Mouse (Mus musculus): ENCODE results near the gene Tns1.
"Not testable (repeated sequence)": the region's sequence is repeated elsewhere in the genome, so short reads cannot be mapped to it uniquely, and the experiment has no call there.

Tns1 gene

DNA sequence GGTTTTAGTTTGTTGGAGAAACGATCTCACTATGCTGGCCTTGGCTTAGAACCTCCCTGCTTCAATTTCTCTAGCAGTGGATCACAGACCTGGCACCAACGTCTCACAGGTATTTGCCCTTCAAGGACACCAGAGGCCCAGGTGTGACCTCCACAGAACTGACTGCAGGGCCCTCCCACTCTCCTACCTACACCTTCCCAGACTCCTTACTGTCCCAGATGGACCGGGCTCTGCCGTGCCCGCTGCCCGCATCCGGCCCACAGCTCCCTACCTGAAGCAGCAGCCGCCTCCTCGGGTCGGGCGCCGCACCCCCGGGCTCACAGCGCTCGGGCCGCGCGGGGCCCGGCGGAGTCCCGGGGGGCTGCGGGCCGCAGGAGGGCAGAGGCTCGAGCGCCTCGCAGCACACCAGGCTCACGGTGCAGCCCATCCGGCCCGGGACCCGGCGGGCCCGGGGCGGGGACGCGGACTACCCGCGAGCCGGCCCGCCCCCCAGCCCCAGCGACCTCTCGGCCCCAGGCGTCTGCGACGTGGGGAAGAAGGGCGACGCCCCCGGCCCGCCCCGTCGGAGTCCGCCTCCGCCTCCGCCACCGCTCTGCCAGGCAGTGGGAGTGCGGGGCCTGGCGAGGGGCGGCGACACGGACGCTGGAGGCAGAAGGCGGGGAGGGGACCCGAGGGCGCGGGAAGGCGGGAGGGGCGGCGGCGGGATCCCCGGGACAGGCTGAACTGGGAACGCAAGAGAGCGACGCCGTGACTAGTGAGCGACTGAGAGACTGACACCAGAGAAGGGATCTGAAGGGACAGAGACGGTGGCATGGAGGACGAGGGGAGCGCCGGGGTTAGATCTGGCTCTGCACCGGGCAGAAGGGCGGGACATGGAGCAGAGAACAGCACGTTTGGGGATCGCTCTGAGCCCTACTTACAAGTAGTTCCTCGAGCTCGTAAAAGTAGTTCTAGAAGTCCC is at the start of gene Tns1:
Gene Tns1 (minus strand): TSS at position 429 of the 961 bp plus-strand sequence.
- DNase-seq: no peak

DNA sequence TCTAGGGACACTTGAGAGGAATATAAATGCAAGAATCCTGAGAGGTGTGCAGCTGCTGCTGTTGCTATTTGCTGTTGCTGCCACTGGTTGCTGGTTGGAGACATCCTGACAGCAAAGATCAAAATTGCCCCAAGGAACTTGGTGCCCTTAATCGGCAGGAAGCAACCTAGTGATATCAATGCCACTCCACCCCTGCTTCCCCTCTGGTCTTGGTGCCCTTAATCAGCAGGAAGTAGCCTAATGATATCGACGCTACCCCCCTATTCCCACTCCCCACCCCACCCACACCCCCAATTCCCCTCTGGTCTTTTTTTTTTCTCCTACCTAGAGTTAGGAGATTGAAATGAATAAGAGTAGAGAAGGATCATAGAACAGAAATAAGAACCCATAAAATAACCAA is 48.5 kb upstream of the Tns1 start:
- DNase-seq: no peak

DNA sequence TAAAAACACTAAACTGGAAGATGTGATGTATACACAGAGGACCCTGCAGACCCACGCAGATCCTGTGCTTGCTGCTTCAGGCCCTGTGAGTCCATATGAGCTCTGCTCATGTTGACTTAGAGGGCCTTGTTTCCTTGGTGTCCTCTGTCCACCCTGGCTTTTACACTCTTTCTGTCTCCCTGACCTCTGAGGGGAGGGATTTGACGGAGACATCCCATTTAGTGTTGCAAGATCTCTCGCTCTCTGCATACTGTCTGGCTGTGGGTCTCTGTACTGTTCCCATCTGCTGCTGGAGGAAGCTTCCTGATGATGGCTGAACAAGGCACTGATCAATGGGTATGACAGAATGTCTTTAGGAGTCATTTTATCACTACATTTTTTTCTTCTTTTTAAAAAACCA is 45.5 kb upstream of the Tns1 start:
- DNase-seq: no peak

DNA sequence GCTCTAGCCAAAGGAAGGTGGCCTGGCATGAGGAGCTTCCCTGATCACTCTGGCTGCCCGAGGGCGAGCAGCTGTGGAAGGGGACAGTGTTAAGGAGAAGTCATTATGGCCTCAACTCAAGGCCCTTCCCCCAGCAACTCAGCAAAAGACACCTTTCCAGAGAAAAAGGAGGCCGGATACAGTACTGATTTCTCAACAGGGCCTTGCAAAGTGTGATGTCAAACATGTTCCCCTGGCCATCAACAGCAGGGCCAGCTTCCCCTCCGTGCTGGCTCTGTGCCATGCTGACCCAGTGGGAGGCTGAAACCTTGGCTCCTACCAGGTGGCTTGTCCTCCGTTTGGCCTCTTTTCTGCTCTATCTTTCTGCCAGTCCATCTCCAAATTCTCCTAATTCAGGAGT is 42.9 kb upstream of the Tns1 start:
- DNase-seq: no peak

DNA sequence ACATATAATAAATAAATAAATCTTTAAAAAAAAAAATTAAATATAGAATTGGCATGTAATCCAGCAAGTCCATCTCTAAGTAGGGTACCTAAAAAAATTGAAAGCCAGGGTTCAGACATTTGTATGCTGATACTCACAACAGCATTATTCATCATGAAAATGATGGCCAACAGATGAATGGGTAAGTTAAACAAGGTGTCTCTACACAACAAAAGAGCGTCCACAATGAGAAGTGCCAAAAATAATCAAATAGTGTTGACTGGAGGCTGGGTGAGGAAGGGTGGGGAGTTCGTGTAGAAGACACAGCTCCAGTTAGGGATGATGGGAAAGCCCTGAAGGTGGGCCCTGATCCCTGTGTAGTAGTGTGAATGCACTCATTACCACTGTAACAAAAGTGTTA is 35.8 kb upstream of the Tns1 start:
- DNase-seq: no peak

DNA sequence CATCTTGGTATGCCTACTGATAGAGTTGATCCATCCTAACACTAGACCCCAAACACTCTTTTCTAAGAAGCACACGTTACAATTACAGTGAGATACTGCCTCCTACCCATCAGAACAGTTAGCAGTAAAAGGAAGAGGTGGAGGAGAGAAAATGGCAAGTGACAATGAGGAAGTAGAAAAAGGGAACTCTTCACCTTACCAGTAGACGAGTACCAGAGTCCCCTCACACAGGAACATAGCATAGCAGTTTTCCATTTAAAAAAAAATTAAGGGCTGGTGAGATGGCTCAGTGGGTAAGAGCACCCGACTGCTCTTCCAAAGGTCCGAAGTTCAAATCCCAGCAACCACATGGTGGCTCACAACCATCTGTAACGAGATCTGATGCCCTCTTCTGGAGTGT is 35.4 kb upstream of the Tns1 start:
- not testable (repeated sequence) for DNase-seq

DNA sequence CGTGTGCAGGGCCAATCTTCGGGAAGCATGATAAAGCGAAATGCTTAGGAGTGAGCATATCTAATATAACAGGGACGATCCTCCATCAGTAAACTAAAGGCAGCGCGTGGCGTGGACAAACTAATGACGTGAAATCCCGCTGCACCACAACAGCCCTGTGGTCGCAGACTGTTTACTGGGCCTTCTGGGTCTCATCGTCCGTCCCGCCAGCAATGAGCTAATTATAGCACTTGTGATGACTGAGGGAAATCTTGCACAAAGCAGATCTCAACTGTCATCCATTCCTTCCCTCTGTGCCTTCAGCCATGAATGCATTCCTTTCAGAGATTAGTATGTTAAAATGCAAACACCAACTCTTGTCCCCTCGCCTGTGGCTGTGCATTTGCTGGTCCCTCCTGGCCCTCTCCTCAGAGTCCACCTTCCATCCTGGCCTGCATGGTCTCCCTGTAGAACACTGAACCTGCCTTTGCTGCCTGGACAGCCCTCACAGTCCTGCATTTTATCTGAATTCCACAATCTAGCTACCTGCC is 32.2 kb upstream of the Tns1 start:
- DNase-seq: no peak

DNA sequence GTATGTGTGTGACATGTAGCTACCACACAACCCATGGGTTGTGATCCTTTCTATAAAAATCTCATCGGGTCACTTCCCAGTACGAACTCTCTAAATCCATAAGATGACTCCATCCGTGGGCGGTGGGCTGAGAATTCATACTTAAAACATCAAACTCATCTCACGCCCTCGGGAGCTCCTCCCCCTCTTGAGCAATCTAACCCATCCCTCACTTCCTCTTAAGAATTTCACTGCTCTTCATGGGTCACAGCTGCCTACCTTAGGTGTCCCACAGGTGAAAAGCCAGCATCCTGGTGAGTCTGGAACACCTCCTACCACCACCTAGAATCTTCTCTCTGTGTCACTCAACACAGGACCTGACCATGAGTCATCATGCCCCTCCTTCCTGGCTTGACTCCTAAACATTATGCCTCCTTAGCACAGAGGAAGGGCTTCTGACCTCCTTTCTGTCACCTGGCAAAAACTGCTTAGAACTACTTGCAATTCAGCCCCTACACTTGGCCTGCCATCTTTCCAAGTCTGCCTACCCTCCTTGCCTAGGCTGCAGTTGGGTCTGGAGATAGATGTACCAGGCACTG is 31.3 kb upstream of the Tns1 start:
- no peak for DNase-seq

DNA sequence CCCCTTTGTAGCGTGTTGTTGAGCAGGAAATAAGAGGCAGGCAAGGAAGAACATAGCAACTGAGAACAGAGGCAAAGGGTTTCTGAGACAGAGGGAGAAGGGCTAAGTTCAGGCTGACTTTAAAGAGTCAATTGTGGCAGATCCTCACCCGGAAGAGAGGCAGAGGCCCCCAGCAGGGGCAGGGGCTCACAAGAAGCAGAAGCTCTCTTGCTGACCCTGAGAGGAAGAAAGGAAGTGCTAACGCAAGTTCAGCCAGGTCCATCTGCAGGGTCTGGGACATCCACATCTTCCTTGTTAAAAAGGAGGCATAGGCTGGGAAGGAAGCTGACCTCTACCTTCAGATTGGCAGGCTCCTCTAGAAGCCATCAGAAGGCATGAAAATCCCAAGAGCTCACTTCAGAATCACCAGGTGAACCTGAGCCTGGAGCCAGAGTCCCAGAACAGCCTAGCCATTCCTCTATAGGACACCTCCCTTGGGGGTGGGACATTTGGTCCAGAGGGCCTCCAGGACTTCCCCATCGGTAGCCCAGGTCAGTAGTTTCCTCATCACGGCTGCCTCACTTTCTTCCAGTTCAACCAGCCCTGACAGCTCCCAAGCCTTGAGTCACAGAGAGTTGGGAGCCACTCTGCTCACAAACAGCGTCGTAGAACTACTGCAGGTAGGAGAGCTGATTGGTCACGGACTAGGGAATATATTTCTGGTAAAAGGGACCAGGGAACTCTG is 29.4 kb upstream of the Tns1 start, which contains the start of gene Cxcr2:
Gene Cxcr2 (plus strand): TSS at position 529 of the 724 bp plus-strand sequence.
- no peak for DNase-seq

DNA sequence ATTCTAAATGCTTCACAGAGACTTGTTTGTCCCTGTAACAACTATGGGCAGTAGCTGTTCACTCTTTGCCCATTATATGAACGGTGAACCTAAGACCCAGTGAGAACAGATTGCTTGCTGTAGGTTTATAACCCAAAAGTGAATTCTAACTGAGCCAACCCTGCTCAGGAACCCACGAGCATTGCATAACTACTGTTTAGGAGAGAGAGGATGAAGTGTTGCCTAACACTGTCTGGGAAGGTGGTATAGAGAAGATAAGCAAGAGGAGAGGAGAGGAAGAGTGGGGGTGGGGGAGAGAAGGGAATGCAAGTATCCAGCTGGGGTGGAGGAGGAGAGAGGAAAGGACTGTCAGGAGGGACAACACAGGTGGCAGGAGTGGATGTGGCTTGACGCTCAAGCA is 26.8 kb upstream of the Tns1 start:
- no peak for DNase-seq

DNA sequence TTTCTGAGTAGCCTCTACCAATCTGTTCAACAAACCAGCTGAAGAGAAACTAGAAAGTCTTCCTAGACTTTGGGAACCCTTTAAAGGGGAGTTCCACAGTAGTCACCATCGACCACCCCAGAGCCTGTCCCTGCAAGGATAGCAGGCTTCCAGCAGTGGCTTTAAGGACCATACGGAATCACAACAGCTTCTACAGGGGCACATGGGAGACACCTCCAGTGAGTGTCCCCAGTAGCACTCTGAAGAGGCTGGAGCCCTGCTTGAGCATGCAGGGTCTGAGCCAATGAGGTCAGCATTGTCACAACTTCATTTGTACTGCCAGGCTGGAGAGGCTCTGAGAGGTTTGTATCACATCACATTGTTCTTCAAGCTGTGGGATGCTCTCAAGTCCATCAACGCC is 25.9 kb upstream of the Tns1 start:
- no peak for DNase-seq

DNA sequence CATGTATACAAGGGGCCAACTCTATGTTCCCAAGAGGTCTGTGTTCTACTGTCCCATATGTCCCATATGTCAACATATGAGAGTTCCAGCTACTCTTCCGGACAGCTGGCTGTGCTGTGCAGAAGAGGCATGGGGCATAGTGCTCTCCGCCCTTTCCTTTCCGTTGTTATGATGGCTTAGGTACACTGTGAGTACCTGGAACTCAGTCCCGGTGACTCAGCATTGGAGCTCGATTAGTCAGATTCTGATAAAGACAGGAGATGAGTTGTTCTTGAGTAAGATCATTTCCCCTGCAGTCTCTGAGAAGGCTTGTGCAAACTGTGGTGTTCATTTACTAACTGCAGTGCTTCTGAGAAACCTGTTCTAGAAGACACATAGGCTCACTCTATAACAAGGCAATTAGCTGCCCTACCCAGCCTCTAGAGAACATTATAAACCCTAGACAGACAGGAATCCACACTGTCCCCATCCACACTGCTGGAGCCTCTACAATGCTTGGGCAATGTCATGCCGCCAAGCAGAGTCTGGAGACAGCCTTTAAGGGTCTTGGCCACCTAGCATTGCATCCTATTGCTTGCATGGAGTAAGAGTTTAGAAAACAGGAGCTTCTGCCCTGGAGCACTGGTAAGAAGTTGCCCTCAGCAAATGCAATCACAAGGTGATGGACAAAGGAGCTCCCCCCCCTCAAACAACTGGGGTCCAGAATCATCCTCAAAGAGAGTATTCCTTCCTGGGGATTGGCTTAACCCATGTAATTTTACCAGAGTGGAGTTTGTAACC is 25.0 kb upstream of the Tns1 start:
- no peak for DNase-seq

DNA sequence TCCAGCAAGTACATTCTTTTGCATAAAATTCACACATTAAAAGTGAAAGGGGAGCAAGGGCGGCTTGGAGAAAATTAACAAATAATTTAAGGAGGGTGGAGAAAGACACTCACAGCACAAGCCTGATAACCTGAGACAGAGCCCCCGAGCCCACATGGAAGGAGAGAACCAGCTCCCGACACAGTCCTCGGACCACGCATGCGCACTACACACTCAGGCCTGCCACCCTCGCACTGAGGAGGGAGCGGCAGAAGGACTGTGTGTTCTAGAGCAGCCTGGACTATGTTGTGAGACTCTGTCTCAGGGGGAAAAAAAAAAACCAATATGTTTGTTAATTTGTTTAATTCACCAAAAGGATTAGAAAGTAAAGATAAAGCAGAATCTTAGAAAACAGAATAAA is 17.5 kb upstream of the Tns1 start:
- DNase-seq: no peak

DNA sequence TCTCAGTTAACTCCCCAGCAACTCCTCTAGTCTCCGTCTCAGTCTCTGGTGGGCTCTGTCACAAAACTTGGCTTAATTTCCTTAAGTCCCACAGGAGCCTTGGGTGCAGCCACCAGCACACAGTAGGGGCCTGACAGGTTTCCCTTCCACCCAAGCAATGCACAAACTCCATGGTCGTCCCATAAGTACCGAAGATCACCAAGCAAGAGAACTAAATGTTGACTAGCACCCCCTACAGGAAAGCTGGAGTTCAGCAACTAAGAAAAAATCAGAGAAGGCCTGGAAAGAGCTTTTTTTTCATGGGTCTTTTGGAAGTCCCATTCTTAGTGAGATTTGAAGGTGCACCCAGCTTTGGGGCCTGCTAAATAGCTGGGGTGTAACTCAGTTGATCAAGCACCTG is 15.2 kb upstream of the Tns1 start:
- no peak for DNase-seq

DNA sequence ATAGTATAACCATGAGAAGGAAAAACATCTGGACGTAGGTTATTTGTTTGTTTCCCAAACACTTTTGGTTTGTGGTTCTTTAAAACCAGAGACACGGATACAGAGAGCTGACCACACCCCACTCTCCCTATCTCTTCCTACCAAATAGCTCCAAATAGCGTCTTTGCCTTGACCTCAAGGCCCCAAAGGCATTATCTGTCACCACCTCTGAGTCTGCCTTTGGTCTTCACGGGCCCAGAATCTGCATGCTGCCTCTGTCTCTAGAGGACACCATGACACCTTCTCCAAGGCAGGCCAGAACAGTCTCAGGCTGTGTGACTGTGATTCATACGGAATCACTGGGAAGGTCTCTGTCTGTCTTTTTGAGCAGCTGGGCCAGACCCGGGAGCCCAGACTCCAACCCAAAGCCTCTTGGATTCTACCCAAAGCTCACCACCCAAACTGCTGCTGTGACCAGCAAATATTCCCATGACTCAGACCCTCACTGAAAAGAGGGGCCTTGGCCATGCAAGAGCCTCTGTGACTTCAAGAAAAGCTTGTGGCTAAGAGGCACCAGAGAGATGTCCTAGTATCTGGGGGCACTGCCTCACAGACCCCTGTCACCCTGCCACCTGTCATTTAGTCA is 11.2 kb upstream of the Tns1 start:
- no peak for DNase-seq

DNA sequence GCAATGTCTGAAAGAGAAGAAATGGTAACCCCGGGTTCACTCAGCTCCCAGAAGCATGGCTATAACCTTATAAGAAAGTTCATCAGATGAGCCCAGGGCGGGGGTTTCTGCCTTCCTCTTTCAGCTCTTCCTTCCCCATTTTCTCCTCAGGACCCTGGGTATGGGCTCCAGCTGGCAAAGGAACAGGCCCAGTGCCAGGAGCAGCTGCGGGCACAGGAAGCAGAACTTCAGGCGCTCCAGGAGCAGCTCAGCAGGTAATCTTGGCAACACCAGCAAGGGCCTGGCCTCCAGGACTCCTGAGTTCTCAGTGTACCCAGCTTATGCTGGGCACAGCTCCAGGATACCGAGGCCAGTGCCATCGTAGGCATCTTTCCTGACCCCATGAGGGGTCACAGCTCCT is 9.7 kb upstream of the Tns1 start:
- no peak for DNase-seq

DNA sequence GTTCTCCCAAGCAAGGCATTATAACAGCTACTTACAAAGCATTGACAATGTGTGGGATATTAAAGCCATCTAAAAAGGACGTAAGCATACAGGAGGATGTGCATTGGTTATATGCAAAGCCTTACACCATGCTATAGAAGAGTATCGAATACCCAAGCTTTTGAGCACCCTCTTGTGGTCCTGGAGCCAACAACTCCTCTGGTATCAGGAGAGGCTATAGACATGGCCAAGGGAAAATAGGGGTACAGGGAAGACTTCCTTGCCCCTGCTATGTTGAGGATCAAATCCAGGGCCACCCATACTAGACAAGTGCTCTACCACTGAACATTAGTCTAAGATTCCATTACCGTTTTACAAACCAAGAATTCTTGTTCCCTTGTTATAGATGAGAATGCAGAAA is 7.8 kb upstream of the Tns1 start:
- DNase-seq: no peak

DNA sequence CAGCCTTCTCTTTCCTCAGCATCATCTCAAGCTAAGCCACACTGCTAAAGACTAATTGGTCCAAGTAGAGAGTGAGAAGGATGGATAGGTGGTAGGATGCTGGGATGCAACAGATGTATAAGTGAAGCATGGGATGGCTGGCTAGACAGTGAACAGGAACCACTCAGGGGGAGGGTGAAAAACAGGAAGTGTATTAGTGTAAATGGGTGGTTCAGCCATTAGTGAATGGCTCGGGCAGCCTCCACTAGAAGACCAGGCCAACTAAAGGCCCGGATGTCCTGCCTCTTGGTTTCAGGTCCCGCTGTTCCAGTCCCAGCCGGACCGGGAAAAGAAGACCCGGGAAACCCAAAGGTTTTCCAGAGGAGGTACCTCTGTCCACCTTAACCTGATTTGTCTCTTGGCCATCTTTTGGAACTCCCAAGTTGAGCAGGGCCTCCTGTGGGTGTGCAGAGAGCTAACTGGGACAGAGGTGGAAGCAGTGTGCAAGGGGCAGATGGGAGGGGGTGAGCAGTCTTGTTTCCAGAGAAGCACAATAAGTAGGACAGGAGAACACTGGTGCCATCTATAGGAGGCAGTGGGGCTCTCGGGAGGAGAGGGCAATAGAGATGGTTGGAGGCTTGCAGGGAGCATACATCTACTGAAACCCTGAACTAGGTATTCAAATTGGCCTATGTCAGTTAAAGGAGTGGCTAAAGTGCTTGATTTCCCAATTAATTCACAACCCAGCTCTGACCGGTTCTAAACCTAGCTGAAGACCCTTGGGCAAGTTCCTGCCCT is 6.8 kb upstream of the Tns1 start:
- no peak for DNase-seq

DNA sequence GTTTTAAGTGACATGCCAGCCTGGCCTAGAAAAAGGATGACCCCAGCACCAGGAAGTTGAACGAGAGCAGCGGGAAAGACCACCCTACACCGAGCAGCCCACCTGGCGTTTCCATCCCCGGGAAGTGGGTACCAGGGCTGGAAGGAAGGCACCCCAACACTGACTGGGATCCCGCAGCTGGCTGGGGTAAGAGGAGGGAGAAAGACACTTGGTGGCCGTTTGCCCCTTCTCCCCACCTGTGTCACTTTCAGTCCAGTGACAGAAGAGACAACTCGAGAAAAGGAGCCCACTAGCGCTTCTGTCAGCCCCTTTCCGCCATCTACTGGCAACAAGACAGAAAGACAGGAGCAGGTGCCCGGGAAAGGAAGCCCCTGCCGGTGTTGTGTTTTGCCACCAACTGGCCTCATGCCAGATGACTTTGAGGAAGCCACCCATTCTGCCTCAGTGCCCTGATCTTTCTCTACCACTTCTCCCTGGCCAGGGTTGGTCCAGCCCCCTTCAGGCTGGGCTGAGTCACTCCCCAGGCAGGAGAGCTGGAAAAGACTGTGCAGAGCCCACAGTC is 823 bp upstream of the Tns1 start, which contains the start of gene Rufy4:
Gene Rufy4 (plus strand): TSS at position 551 of the 562 bp plus-strand sequence.
- peak; percentile 35 for DNase-seq

DNA sequence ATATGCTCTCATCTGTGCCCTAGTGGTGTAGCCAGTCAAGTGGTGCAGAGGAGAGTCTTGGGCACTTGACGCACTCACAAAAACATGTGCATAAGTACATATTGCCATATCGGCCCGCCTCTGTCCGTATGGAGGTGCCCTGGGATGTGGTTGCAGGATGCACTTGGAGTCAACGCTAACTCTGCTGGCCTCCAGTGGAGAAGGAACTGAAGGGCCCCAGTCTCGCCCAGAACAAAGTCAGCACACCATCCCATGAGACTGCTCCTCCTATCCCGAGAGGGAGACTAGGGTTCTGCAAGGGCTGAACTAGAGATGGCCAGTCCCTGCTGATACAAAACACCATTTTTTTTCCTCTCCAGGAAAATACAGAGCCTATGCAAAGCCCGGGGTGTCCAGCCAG is 1.0 kb downstream of the Tns1 start:
- no peak for DNase-seq
